Mouse (Mus musculus): ENCODE measurements around the gene Mroh3.
A peak's percentile ranks its signal among the peaks of the same experiment; 100 is the strongest.

The Mroh3 gene

GRCm38 (mm10) chr1:136156304-136156703 is 56.3 kb downstream of the Mroh3 start:
- no peaks in the 10 kb centered on the region for H3K27me3 ChIP-seq (ENCODE audit: control insufficient read depth, insufficient read depth, low read length, poor library complexity, severe bottlenecking)
- peaks cover 38% of the 10 kb centered on the region for H3K36me3 ChIP-seq (ENCODE audit: control insufficient read depth, insufficient read depth, low read length, poor library complexity, severe bottlenecking)
- no peak for DNase-seq (ENCODE audit: low read depth, low spot score)

GRCm38 (mm10) chr1:136151371-136151770 is 61.3 kb downstream of the Mroh3 start:
- no peaks in the 10 kb centered on the region for H3K27me3 ChIP-seq (ENCODE audit: control insufficient read depth, insufficient read depth, low read length, poor library complexity, severe bottlenecking)
- DNase-seq (ENCODE audit: low read depth, low spot score): no peak

GRCm38 (mm10) chr1:136149702-136150101 is 62.9 kb downstream of the Mroh3 start:
- DNase-seq (ENCODE audit: low read depth, low spot score): no peak
- Histone ChIP-seq H3K27me3 (ENCODE audit: control insufficient read depth, insufficient read depth, low read length, poor library complexity, severe bottlenecking) (no peaks in the 10 kb centered on the region), H3K36me3 (ENCODE audit: control insufficient read depth, insufficient read depth, low read length, poor library complexity, severe bottlenecking) (peaks cover 46% of the 10 kb centered on the region)

More at GRCm38 (mm10) chr1:136151371-136151770, 61.3 kb downstream of the Mroh3 start:
- peaks cover 48% of the 10 kb centered on the region for H3K36me3 ChIP-seq (ENCODE audit: control insufficient read depth, insufficient read depth, low read length, poor library complexity, severe bottlenecking)

- DNase-seq (ENCODE audit: low read depth, low spot score): no peak
- H3K27me3 ChIP-seq (ENCODE audit: control insufficient read depth, insufficient read depth, low read length, poor library complexity, severe bottlenecking): no peaks in the 10 kb centered on the region
- peaks cover 16% of the 10 kb centered on the region for H3K36me3 ChIP-seq (ENCODE audit: control insufficient read depth, insufficient read depth, low read length, poor library complexity, severe bottlenecking)
Measured at GRCm38 (mm10) chr1:136143514-136143913, 69.1 kb downstream of the Mroh3 start.

GRCm38 (mm10) chr1:136142336-136142735 is 70.3 kb downstream of the Mroh3 start:
- no peaks in the 10 kb centered on the region for H3K27me3 ChIP-seq (ENCODE audit: control insufficient read depth, insufficient read depth, low read length, poor library complexity, severe bottlenecking)
- no peak for DNase-seq (ENCODE audit: low read depth, low spot score)
- H3K36me3 ChIP-seq (ENCODE audit: control insufficient read depth, insufficient read depth, low read length, poor library complexity, severe bottlenecking): peaks cover 9% of the 10 kb centered on the region

- peaks cover 3% of the 10 kb centered on the region for H3K36me3 ChIP-seq (ENCODE audit: control insufficient read depth, insufficient read depth, low read length, poor library complexity, severe bottlenecking)
- no peaks in the 10 kb centered on the region for H3K27me3 ChIP-seq (ENCODE audit: control insufficient read depth, insufficient read depth, low read length, poor library complexity, severe bottlenecking)
- DNase-seq (ENCODE audit: low read depth, low spot score): peak; percentile 62
Measured at GRCm38 (mm10) chr1:136141176-136141950, 71.3 kb downstream of the Mroh3 start.

- Histone ChIP-seq H3K27me3 (ENCODE audit: control insufficient read depth, insufficient read depth, low read length, poor library complexity, severe bottlenecking) (no peaks in the 10 kb centered on the region), H3K36me3 (ENCODE audit: control insufficient read depth, insufficient read depth, low read length, poor library complexity, severe bottlenecking) (peaks cover 1% of the 10 kb centered on the region)
- peak; percentile 93 for DNase-seq (ENCODE audit: low read depth, low spot score)
Measured at GRCm38 (mm10) chr1:136139990-136140640, 72.5 kb downstream of the Mroh3 start.

GRCm38 (mm10) chr1:136138191-136138830 is 74.3 kb downstream of the Mroh3 start:
- DNase-seq (ENCODE audit: low read depth, low spot score): no peak
- Histone ChIP-seq H3K27me3 (ENCODE audit: control insufficient read depth, insufficient read depth, low read length, poor library complexity, severe bottlenecking) (no peaks in the 10 kb centered on the region), H3K36me3 (ENCODE audit: control insufficient read depth, insufficient read depth, low read length, poor library complexity, severe bottlenecking) (no peaks in the 10 kb centered on the region; the same call in 1 of the 2 replicates)

GRCm38 (mm10) chr1:136137575-136137974 is 75.1 kb downstream of the Mroh3 start:
- peak; percentile 61 for DNase-seq (ENCODE audit: low read depth, low spot score)
- Histone ChIP-seq H3K27me3 (ENCODE audit: control insufficient read depth, insufficient read depth, low read length, poor library complexity, severe bottlenecking) (no peaks in the 10 kb centered on the region), H3K36me3 (ENCODE audit: control insufficient read depth, insufficient read depth, low read length, poor library complexity, severe bottlenecking) (no peaks in the 10 kb centered on the region)

GRCm38 (mm10) chr1:136137071-136137531 is 75.5 kb downstream of the Mroh3 start:
- Histone ChIP-seq H3K36me3 (ENCODE audit: control insufficient read depth, insufficient read depth, low read length, poor library complexity, severe bottlenecking) (no peaks in the 10 kb centered on the region), H3K27me3 (ENCODE audit: control insufficient read depth, insufficient read depth, low read length, poor library complexity, severe bottlenecking) (no peaks in the 10 kb centered on the region)
- DNase-seq (ENCODE audit: low read depth, low spot score): no peak

GRCm38 (mm10) chr1:136136547-136136946 is 76.1 kb downstream of the Mroh3 start:
- H3K27me3 ChIP-seq (ENCODE audit: control insufficient read depth, insufficient read depth, low read length, poor library complexity, severe bottlenecking): no peaks in the 10 kb centered on the region
- no peaks in the 10 kb centered on the region for H3K36me3 ChIP-seq (ENCODE audit: control insufficient read depth, insufficient read depth, low read length, poor library complexity, severe bottlenecking)
- DNase-seq (ENCODE audit: low read depth, low spot score): peak; percentile 44

- peak; percentile 45 for DNase-seq (ENCODE audit: low read depth, low spot score)
- Histone ChIP-seq H3K36me3 (ENCODE audit: control insufficient read depth, insufficient read depth, low read length, poor library complexity, severe bottlenecking) (no peaks in the 10 kb centered on the region), H3K27me3 (ENCODE audit: control insufficient read depth, insufficient read depth, low read length, poor library complexity, severe bottlenecking) (no peaks in the 10 kb centered on the region)
Measured at GRCm38 (mm10) chr1:136135777-136136444, 76.7 kb downstream of the Mroh3 start.

- peak; percentile 90 for DNase-seq (ENCODE audit: low read depth, low spot score)
- H3K27me3 ChIP-seq (ENCODE audit: control insufficient read depth, insufficient read depth, low read length, poor library complexity, severe bottlenecking): no peaks in the 10 kb centered on the region
- no peaks in the 10 kb centered on the region for H3K36me3 ChIP-seq (ENCODE audit: control insufficient read depth, insufficient read depth, low read length, poor library complexity, severe bottlenecking)
Measured at GRCm38 (mm10) chr1:136135046-136135445, 77.6 kb downstream of the Mroh3 start.

GRCm38 (mm10) chr1:136134547-136134946 is 78.1 kb downstream of the Mroh3 start:
- H3K27me3 ChIP-seq (ENCODE audit: control insufficient read depth, insufficient read depth, low read length, poor library complexity, severe bottlenecking): no peaks in the 10 kb centered on the region
- no peak for DNase-seq (ENCODE audit: low read depth, low spot score)
- no peaks in the 10 kb centered on the region for H3K36me3 ChIP-seq (ENCODE audit: control insufficient read depth, insufficient read depth, low read length, poor library complexity, severe bottlenecking)

Measured in splenic B cell, adult 2 months (primary cell).